Mouse (Mus musculus): ENCODE measurements around the gene Nfia. TPM values are rescaled to one million over a fixed set of nuclear protein-coding genes. Genes with fewer than 3 reads are reported as not detected.

The Nfia gene
- polyA plus RNA-seq, 1 experiment from 2014 or later: 27.6 TPM

GRCm38 (mm10) chr4:97776388-97777080 lies 4.0 kb downstream of the Nfia start:
- H3K4me3 ChIP-seq (ENCODE audit: low read depth, low read length): peak overlapping the region; percentile 91
- H3K4me1 ChIP-seq (ENCODE audit: control insufficient read depth, insufficient read depth, low read length): peaks cover 15% of the 10 kb centered on the region; the same call in 1 of the 2 replicates
- H3K36me3 ChIP-seq (ENCODE audit: control insufficient read depth, insufficient read depth, low read length): no peaks in the 10 kb centered on the region
- WGBS: 1% methylated on average over 10 of the region's 10 CpGs
- H3K27me3 ChIP-seq (ENCODE audit: control insufficient read depth, insufficient read depth, low read length): no peaks in the 10 kb centered on the region
- peak overlapping the region; percentile 81 for H3K4me2 ChIP-seq (ENCODE audit: low read depth, severe bottlenecking)
- peak overlapping the region; percentile 90 for H3K27ac ChIP-seq (replicated peaks; ENCODE audit: low read depth, low read length)
- H3K9me3 ChIP-seq (ENCODE audit: control insufficient read depth, low read length): no peaks in the 10 kb centered on the region
- DNase-seq (ENCODE audit: low spot score) (peak; percentile 59), ATAC-seq (ENCODE audit: insufficient number of reproducible peaks, low FRiP score, low TSS enrichment, low read depth) (no peak)
- H3K9ac ChIP-seq (ENCODE audit: low read length): peak overlapping the region; percentile 97

- WGBS: 0% methylated on average over 26 of the region's 77 CpGs
- peaks cover 13% of the 10 kb centered on the region; the same call in 1 of the 2 replicates for H3K4me1 ChIP-seq (ENCODE audit: control insufficient read depth, insufficient read depth, low read length)
- peak overlapping the region; percentile 81 for H3K4me2 ChIP-seq (ENCODE audit: low read depth, severe bottlenecking)
- H3K4me3 ChIP-seq (ENCODE audit: low read depth, low read length): peak overlapping the region; percentile 91
- ATAC-seq (ENCODE audit: insufficient number of reproducible peaks, low FRiP score, low TSS enrichment, low read depth): peak; percentile 10; the same call in 1 of the 2 replicates
- H3K36me3 ChIP-seq (ENCODE audit: control insufficient read depth, insufficient read depth, low read length): no peaks in the 10 kb centered on the region
- H3K9me3 ChIP-seq (ENCODE audit: control insufficient read depth, low read length): no peaks in the 10 kb centered on the region
- peak overlapping the region; percentile 97 for H3K9ac ChIP-seq (ENCODE audit: low read length)
- no peaks in the 10 kb centered on the region for H3K27me3 ChIP-seq (ENCODE audit: control insufficient read depth, insufficient read depth, low read length)
- peak overlapping the region; percentile 90 for H3K27ac ChIP-seq (replicated peaks; ENCODE audit: low read depth, low read length)
- DNase-seq (ENCODE audit: low spot score): peak; percentile 77
Observed at GRCm38 (mm10) chr4:97777081-97777705, 4.7 kb downstream of the Nfia start.

GRCm38 (mm10) chr4:97777706-97778176 lies 5.2 kb downstream of the Nfia start, which contains the start of gene E130114P18Rik:
Gene E130114P18Rik, minus strand, starts transcription at chr4:97778078.
- peaks cover 13% of the 10 kb centered on the region; the same call in 1 of the 2 replicates for H3K4me1 ChIP-seq (ENCODE audit: control insufficient read depth, insufficient read depth, low read length)
- no peaks in the 10 kb centered on the region for H3K27me3 ChIP-seq (ENCODE audit: control insufficient read depth, insufficient read depth, low read length)
- H3K27ac ChIP-seq (replicated peaks; ENCODE audit: low read depth, low read length): peak within 1 kb of the TSS; percentile 90
- peak within 1 kb of the TSS; percentile 91 for H3K4me3 ChIP-seq (ENCODE audit: low read depth, low read length)
- peak within 1 kb of the TSS; percentile 97 for H3K9ac ChIP-seq (ENCODE audit: low read length)
- H3K9me3 ChIP-seq (ENCODE audit: control insufficient read depth, low read length): no peaks in the 10 kb centered on the region
- ATAC-seq (ENCODE audit: insufficient number of reproducible peaks, low FRiP score, low TSS enrichment, low read depth) (peak; percentile 73), DNase-seq (ENCODE audit: low spot score) (peak; percentile 81)
- H3K36me3 ChIP-seq (ENCODE audit: control insufficient read depth, insufficient read depth, low read length): no peaks in the 10 kb centered on the region
- peak within 1 kb of the TSS; percentile 81 for H3K4me2 ChIP-seq (ENCODE audit: low read depth, severe bottlenecking)
- under 1% methylated on average over 36 of the region's 37 CpGs for WGBS

- no peaks in the 10 kb centered on the region for H3K9me3 ChIP-seq (ENCODE audit: control insufficient read depth, low read length)
- H3K4me3 ChIP-seq (ENCODE audit: low read depth, low read length): peak overlapping the region; percentile 91
- H3K36me3 ChIP-seq (ENCODE audit: control insufficient read depth, insufficient read depth, low read length): peaks cover 2% of the 10 kb centered on the region; the same call in 1 of the 2 replicates
- peak overlapping the region; percentile 97 for H3K9ac ChIP-seq (ENCODE audit: low read length)
- DNase-seq (ENCODE audit: low spot score) (peak; percentile 66), ATAC-seq (ENCODE audit: insufficient number of reproducible peaks, low FRiP score, low TSS enrichment, low read depth) (peak; percentile 4; the same call in 1 of the 2 replicates)
- H3K27ac ChIP-seq (replicated peaks; ENCODE audit: low read depth, low read length): peak overlapping the region; percentile 90
- peaks cover 13% of the 10 kb centered on the region; the same call in 1 of the 2 replicates for H3K4me1 ChIP-seq (ENCODE audit: control insufficient read depth, insufficient read depth, low read length)
- under 1% methylated on average over 58 of the region's 94 CpGs for WGBS
- peak overlapping the region; percentile 81 for H3K4me2 ChIP-seq (ENCODE audit: low read depth, severe bottlenecking)
- no peaks in the 10 kb centered on the region for H3K27me3 ChIP-seq (ENCODE audit: control insufficient read depth, insufficient read depth, low read length)
Observed at GRCm38 (mm10) chr4:97778211-97779002, 5.9 kb downstream of the Nfia start.

GRCm38 (mm10) chr4:97779003-97779930 lies 6.7 kb downstream of the Nfia start:
- ATAC-seq (ENCODE audit: insufficient number of reproducible peaks, low FRiP score, low TSS enrichment, low read depth) (no peak), DNase-seq (ENCODE audit: low spot score) (peak; percentile 55)
- H3K4me2 ChIP-seq (ENCODE audit: low read depth, severe bottlenecking): peak overlapping the region; percentile 81
- H3K4me1 ChIP-seq (ENCODE audit: control insufficient read depth, insufficient read depth, low read length): peaks cover 10% of the 10 kb centered on the region; the same call in 1 of the 2 replicates
- WGBS: 7% methylated on average over 18 of the region's 18 CpGs
- peak overlapping the region; percentile 97 for H3K9ac ChIP-seq (ENCODE audit: low read length)
- H3K9me3 ChIP-seq (ENCODE audit: control insufficient read depth, low read length): no peaks in the 10 kb centered on the region
- H3K27ac ChIP-seq (replicated peaks; ENCODE audit: low read depth, low read length): peak overlapping the region; percentile 90
- peak overlapping the region; percentile 91 for H3K4me3 ChIP-seq (ENCODE audit: low read depth, low read length)
- H3K36me3 ChIP-seq (ENCODE audit: control insufficient read depth, insufficient read depth, low read length): peaks cover 5% of the 10 kb centered on the region
- no peaks in the 10 kb centered on the region for H3K27me3 ChIP-seq (ENCODE audit: control insufficient read depth, insufficient read depth, low read length)

GRCm38 (mm10) chr4:97780024-97780423 lies 7.5 kb downstream of the Nfia start:
- DNase-seq (ENCODE audit: low spot score) (no peak), ATAC-seq (ENCODE audit: insufficient number of reproducible peaks, low FRiP score, low TSS enrichment, low read depth) (no peak)
- Histone ChIP-seq H3K9me3 (ENCODE audit: control insufficient read depth, low read length) (no peaks in the 10 kb centered on the region), H3K27ac (replicated peaks; ENCODE audit: low read depth, low read length) (no peak overlapping the region), H3K4me2 (ENCODE audit: low read depth, severe bottlenecking) (peak overlapping the region; percentile 81), H3K4me3 (ENCODE audit: low read depth, low read length) (peak overlapping the region; percentile 91; the same call in 1 of the 2 replicates), H3K36me3 (ENCODE audit: control insufficient read depth, insufficient read depth, low read length) (peaks cover 5% of the 10 kb centered on the region), H3K4me1 (ENCODE audit: control insufficient read depth, insufficient read depth, low read length) (peaks cover 3% of the 10 kb centered on the region; the same call in 1 of the 2 replicates), H3K9ac (ENCODE audit: low read length) (no peak overlapping the region), H3K27me3 (ENCODE audit: control insufficient read depth, insufficient read depth, low read length) (no peaks in the 10 kb centered on the region)
- WGBS: 33% methylated on average over 7 of the region's 7 CpGs

GRCm38 (mm10) chr4:97780666-97781435 lies 8.3 kb downstream of the Nfia start:
- ATAC-seq (ENCODE audit: insufficient number of reproducible peaks, low FRiP score, low TSS enrichment, low read depth) (no peak), DNase-seq (ENCODE audit: low spot score) (no peak)
- H3K9me3 ChIP-seq (ENCODE audit: control insufficient read depth, low read length): no peaks in the 10 kb centered on the region
- no peaks in the 10 kb centered on the region for H3K27me3 ChIP-seq (ENCODE audit: control insufficient read depth, insufficient read depth, low read length)
- no peak overlapping the region for H3K9ac ChIP-seq (ENCODE audit: low read length)
- WGBS: 69% methylated on average over 7 of the region's 7 CpGs
- no peak overlapping the region for H3K4me2 ChIP-seq (ENCODE audit: low read depth, severe bottlenecking)
- peaks cover 5% of the 10 kb centered on the region for H3K36me3 ChIP-seq (ENCODE audit: control insufficient read depth, insufficient read depth, low read length)
- no peak overlapping the region for H3K27ac ChIP-seq (replicated peaks; ENCODE audit: low read depth, low read length)
- H3K4me3 ChIP-seq (ENCODE audit: low read depth, low read length): no peak overlapping the region
- H3K4me1 ChIP-seq (ENCODE audit: control insufficient read depth, insufficient read depth, low read length): peaks cover 3% of the 10 kb centered on the region; the same call in 1 of the 2 replicates

Data from limb, embryonic 11.5 days (tissue).